Mouse (Mus musculus): ENCODE measurements around the gene C330021F23Rik. TPM values are rescaled to one million over a fixed set of nuclear protein-coding genes. Genes with fewer than 3 reads are reported as not detected.
A peak's percentile ranks its signal among the peaks of the same experiment; 100 is the strongest.

Gene C330021F23Rik
- total and polyA plus RNA-seq, 2 experiments from 2014 or later: 1.9 to 2.0 TPM

DNA sequence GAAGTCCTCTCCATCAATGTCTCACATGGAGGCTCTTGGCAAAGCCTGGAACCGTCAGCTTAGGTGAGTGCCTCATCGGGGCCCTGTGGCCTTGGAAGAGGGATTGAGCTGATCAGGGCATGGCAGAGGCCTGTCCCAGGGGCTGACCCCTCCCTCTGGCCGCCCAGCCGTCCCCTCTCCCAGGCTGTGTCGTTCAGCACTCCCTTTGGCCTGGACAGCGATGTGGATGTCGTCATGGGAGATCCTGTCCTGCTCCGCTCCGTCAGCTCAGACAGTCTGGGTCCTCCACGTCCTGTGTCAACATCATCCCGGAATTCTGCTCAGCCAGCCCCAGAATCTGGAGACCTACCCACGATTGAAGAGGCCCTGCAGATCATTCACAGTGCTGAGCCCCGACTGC, 35.6 kb downstream of the C330021F23Rik start:
- 0 out of 2 replicates have a peak, but pooled peaks cover 2% of the 10 kb centered on the region for H3K36me3 ChIP-seq (replicated peaks; ENCODE audit: control insufficient read depth, insufficient read depth, low read length)
- no peak overlapping the region for H3K4me2 ChIP-seq (ENCODE audit: low read depth, low read length)
- WGBS: 62% methylated on average over 13 of the region's 13 CpGs
- H3K4me3 ChIP-seq (ENCODE audit: low read depth, low read length): no peak overlapping the region
- H3K27ac ChIP-seq (ENCODE audit: low read depth): no peak overlapping the region
- DNase-seq (ENCODE audit: low spot score) (no peak), ATAC-seq (ENCODE audit: insufficient read depth, low read depth) (no peak)
- no peak overlapping the region for H3K9ac ChIP-seq (replicated peaks; ENCODE audit: low read depth, low read length)
- TF ChIP-seq EP300 (IDR thresholded peaks at IDR 0.05; ENCODE audit: low read depth) (no peak), CTCF (IDR thresholded peaks at IDR 0.05; ENCODE audit: low read depth) (no peak)
- no peaks in the 10 kb centered on the region for H3K9me3 ChIP-seq (replicated peaks; ENCODE audit: control insufficient read depth, low read length)
- H3K27me3 ChIP-seq (ENCODE audit: control insufficient read depth, insufficient read depth, low read length): no peaks in the 10 kb centered on the region
- no peaks in the 10 kb centered on the region for H3K4me1 ChIP-seq (ENCODE audit: control insufficient read depth, insufficient read depth)

DNA sequence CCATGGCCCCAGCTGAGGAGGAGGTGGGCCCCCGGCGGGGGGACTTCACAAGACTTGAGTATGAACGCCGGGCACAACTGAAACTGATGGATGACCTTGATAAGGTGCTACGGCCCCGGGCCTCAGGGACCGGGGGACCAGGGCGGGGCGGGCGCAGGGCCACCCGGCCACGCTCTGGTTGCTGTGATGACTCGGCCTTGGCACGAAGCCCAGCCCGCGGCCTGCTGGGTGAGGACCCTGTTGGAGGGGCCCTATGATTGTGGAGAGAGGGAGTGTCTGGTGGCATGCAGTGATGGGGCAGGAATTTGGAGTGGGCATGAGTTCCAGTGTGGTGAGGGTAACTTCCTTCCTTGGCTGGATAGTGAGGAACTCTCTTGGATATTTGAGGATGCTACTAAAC, 38.8 kb downstream of the C330021F23Rik start:
- Histone ChIP-seq H3K9ac (replicated peaks; ENCODE audit: low read depth, low read length) (no peak overlapping the region), H3K4me1 (ENCODE audit: control insufficient read depth, insufficient read depth) (no peaks in the 10 kb centered on the region), H3K27me3 (ENCODE audit: control insufficient read depth, insufficient read depth, low read length) (no peaks in the 10 kb centered on the region), H3K4me3 (ENCODE audit: low read depth, low read length) (no peak overlapping the region), H3K36me3 (replicated peaks; ENCODE audit: control insufficient read depth, insufficient read depth, low read length) (peaks cover 30% of the 10 kb centered on the region), H3K9me3 (replicated peaks; ENCODE audit: control insufficient read depth, low read length) (no peaks in the 10 kb centered on the region), H3K4me2 (ENCODE audit: low read depth, low read length) (0 out of 2 replicates have a peak overlapping the region, but pooled peaks have one; percentile 17), H3K27ac (ENCODE audit: low read depth) (no peak overlapping the region)
- no peak for DNase-seq (ENCODE audit: low spot score)
- 0 out of 2 replicates have a peak, but pooled peaks have one; percentile 9 for ATAC-seq (ENCODE audit: insufficient read depth, low read depth)
- 38% methylated on average over 16 of the region's 16 CpGs for WGBS
- TF ChIP-seq CTCF (IDR thresholded peaks at IDR 0.05; ENCODE audit: low read depth) (no peak), EP300 (IDR thresholded peaks at IDR 0.05; ENCODE audit: low read depth) (no peak)

DNA sequence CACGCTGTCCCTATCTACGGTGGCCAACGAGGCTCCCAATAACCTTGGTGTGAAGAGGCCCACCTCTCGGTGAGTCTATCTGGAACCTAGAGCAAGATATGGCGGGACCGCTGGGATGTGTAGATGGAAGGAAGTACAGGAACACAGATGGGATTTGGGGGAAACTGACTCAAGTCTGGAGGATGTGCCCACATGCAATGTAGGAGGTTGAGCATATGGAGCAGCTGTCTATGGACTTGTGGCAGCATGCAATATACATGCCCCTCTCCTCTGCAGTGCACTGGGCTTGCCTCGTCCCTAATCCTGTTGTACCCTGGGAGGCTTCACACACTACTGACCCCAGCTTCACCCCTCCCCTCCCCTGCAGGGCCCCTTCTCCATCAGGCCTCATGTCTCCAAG, 40.0 kb downstream of the C330021F23Rik start:
- Histone ChIP-seq H3K4me3 (ENCODE audit: low read depth, low read length) (no peak overlapping the region), H3K27me3 (ENCODE audit: control insufficient read depth, insufficient read depth, low read length) (no peaks in the 10 kb centered on the region), H3K4me1 (ENCODE audit: control insufficient read depth, insufficient read depth) (no peaks in the 10 kb centered on the region), H3K27ac (ENCODE audit: low read depth) (no peak overlapping the region), H3K36me3 (replicated peaks; ENCODE audit: control insufficient read depth, insufficient read depth, low read length) (peaks cover 42% of the 10 kb centered on the region), H3K9ac (replicated peaks; ENCODE audit: low read depth, low read length) (no peak overlapping the region), H3K4me2 (ENCODE audit: low read depth, low read length) (no peak overlapping the region), H3K9me3 (replicated peaks; ENCODE audit: control insufficient read depth, low read length) (no peaks in the 10 kb centered on the region)
- TF ChIP-seq EP300 (IDR thresholded peaks at IDR 0.05; ENCODE audit: low read depth): no peak
- no peak for TF ChIP-seq CTCF (IDR thresholded peaks at IDR 0.05; ENCODE audit: low read depth)
- 89% methylated on average over 7 of the region's 7 CpGs for WGBS
- DNase-seq (ENCODE audit: low spot score) (no peak), ATAC-seq (ENCODE audit: insufficient read depth, low read depth) (no peak)

DNA sequence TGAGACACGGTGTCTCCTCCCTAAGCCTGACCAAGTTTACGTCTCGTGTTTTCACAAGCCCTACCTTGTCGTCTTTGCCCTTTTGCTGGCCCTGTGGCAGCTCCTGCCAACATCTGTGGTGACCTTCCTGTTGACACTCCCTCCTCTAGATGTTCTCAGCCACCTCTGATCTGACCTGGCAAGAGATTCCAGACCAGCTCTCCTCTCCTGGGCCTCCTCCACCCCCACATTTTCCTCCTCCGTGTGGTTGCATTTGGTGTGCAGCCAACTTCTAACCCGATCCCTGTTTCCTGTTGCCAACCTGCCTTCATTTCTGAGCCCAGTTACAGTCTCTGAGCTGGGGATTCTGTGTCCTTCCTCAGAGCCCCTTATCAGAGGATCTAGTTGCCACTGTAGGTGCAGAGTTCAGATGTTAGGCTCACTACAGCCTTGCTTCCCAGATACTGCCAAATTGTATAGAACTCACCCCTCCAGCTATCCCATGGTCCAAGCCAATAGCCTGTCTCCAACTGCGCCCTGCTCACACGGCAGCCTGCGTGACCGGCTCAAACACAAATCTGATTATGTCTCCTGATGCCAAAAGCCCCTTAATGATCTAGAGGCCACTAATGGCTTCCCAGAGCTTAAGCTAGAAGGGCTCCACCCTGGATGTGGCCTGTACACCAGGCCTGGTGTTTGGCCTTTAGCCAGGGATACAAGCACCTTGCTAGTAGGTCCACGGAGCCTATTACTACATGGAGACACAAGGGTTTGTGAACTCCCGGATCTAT, 41.4 kb downstream of the C330021F23Rik start:
- no peaks in the 10 kb centered on the region for H3K27me3 ChIP-seq (ENCODE audit: control insufficient read depth, insufficient read depth, low read length)
- H3K9me3 ChIP-seq (replicated peaks; ENCODE audit: control insufficient read depth, low read length): no peaks in the 10 kb centered on the region
- H3K4me1 ChIP-seq (ENCODE audit: control insufficient read depth, insufficient read depth): no peaks in the 10 kb centered on the region
- H3K4me2 ChIP-seq (ENCODE audit: low read depth, low read length): no peak overlapping the region
- H3K4me3 ChIP-seq (ENCODE audit: low read depth, low read length): no peak overlapping the region
- ATAC-seq (ENCODE audit: insufficient read depth, low read depth) (no peak), DNase-seq (ENCODE audit: low spot score) (peak; percentile 22)
- no peak overlapping the region for H3K9ac ChIP-seq (replicated peaks; ENCODE audit: low read depth, low read length)
- peaks cover 56% of the 10 kb centered on the region for H3K36me3 ChIP-seq (replicated peaks; ENCODE audit: control insufficient read depth, insufficient read depth, low read length)
- 61% methylated on average over 12 of the region's 12 CpGs for WGBS
- H3K27ac ChIP-seq (ENCODE audit: low read depth): no peak overlapping the region
- TF ChIP-seq CTCF (IDR thresholded peaks at IDR 0.05; ENCODE audit: low read depth): no peak
- no peak for TF ChIP-seq EP300 (IDR thresholded peaks at IDR 0.05; ENCODE audit: low read depth)

DNA sequence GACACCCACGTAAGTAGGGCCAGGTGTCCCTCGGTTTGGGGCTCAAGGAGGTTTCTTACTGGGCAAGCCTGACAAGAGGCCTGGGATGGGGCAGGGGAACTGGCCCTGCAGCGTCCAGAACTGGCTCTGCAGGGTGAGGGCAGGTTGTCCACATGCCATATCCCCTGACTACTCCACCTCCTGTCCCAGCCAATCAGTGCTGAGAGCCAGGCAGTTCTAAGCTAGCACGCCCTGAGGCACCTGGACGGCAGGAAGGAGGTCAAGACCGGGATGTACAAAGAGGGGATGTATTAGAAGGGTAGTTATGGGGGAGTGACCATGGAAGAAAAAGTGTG, 42.0 kb downstream of the C330021F23Rik start:
- H3K9ac ChIP-seq (replicated peaks; ENCODE audit: low read depth, low read length): no peak overlapping the region
- H3K4me1 ChIP-seq (ENCODE audit: control insufficient read depth, insufficient read depth): no peaks in the 10 kb centered on the region
- peaks cover 61% of the 10 kb centered on the region for H3K36me3 ChIP-seq (replicated peaks; ENCODE audit: control insufficient read depth, insufficient read depth, low read length)
- no peak for ATAC-seq (ENCODE audit: insufficient read depth, low read depth)
- WGBS: 83% methylated on average over 6 of the region's 6 CpGs
- no peak overlapping the region for H3K4me2 ChIP-seq (ENCODE audit: low read depth, low read length)
- no peak overlapping the region for H3K27ac ChIP-seq (ENCODE audit: low read depth)
- H3K4me3 ChIP-seq (ENCODE audit: low read depth, low read length): no peak overlapping the region
- DNase-seq (ENCODE audit: low spot score): no peak
- no peak for TF ChIP-seq CTCF (IDR thresholded peaks at IDR 0.05; ENCODE audit: low read depth)
- no peak for TF ChIP-seq EP300 (IDR thresholded peaks at IDR 0.05; ENCODE audit: low read depth)
- no peaks in the 10 kb centered on the region for H3K27me3 ChIP-seq (ENCODE audit: control insufficient read depth, insufficient read depth, low read length)
- H3K9me3 ChIP-seq (replicated peaks; ENCODE audit: control insufficient read depth, low read length): no peaks in the 10 kb centered on the region

Data from heart, postnatal 0 days (tissue).